Mouse (Mus musculus) heart, embryonic 15.5 days (tissue): ENCODE results near the gene Tlr6. TPM values are rescaled to one million over a fixed set of nuclear protein-coding genes. Genes with fewer than 3 reads are reported as not detected.

Experiments used
- ATAC-seq: fragments of 200-750 bp; cut with Nextera tagmentation; replicated peaks from 2 replicates; pipeline ENCODE4 v1.8.0; 2017; ENCODE audit warnings: low read depth, moderate TSS enrichment; ENCODE audit not compliant: insufficient number of reproducible peaks, insufficient read depth, low FRiP score
- H3K27ac ChIP-seq: fragments of 300-500 bp; sonication (generic); 2 replicates; pipeline ENCODE4 v1.5.1; 2015; ENCODE audit warnings: mild to moderate bottlenecking, inconsistent platforms
- H3K27me3 ChIP-seq: fragments of 300-500 bp; sonication (generic); 2 replicates; pipeline ENCODE4 v1.6.1; 2015; ENCODE audit warnings: inconsistent platforms
- H3K36me3 ChIP-seq: fragments of 300-500 bp; sonication (generic); 2 replicates; pipeline ENCODE4 v1.6.1; 2015; ENCODE audit warnings: mild to moderate bottlenecking, inconsistent platforms
- H3K4me1 ChIP-seq: fragments of 300-500 bp; sonication (generic); replicated peaks from 2 replicates; pipeline ENCODE4 v1.6.1; 2015; ENCODE audit warnings: inconsistent platforms
- H3K4me2 ChIP-seq: fragments of 300-500 bp; sonication (generic); 2 replicates; pipeline ENCODE4 v1.6.1; 2015; ENCODE audit warnings: inconsistent platforms, mild to moderate bottlenecking, moderate library complexity
- H3K4me3 ChIP-seq: fragments of 300-500 bp; sonication (generic); 2 replicates; pipeline ENCODE4 v1.5.1; 2015; ENCODE audit warnings: mild to moderate bottlenecking, inconsistent platforms
- H3K9ac ChIP-seq: fragments of 300-500 bp; sonication (generic); 2 replicates; pipeline ENCODE4 v1.6.1; 2015; ENCODE audit warnings: mild to moderate bottlenecking, inconsistent platforms
- H3K9me3 ChIP-seq: fragments of 300-500 bp; sonication (generic); replicated peaks from 2 replicates; pipeline ENCODE4 v1.6.1; 2016; ENCODE audit warnings: inconsistent platforms
- WGBS: fragments of 180-500 bp; shearing (Covaris S2); methylation state at CpG from one replicate; pipeline ENCODE4 v1.1.7; 2015; ENCODE audit warnings: mixed read lengths; 5-methylcytosine and 5-hydroxymethylcytosine counted together
- polyA plus RNA-seq: library from polyadenylated mRNA; unstranded; fragments of >200 nt; fragmentation: Nextera tagmentation; extraction: Ambion mirVana; gene quantifications from 2 replicates; pipeline ENCODE4 v1.2.1, GENCODE M21; 2015

Tlr6 gene
- polyA plus RNA-seq = 0.68 and 0.84 TPM in 2 replicates

DNA sequence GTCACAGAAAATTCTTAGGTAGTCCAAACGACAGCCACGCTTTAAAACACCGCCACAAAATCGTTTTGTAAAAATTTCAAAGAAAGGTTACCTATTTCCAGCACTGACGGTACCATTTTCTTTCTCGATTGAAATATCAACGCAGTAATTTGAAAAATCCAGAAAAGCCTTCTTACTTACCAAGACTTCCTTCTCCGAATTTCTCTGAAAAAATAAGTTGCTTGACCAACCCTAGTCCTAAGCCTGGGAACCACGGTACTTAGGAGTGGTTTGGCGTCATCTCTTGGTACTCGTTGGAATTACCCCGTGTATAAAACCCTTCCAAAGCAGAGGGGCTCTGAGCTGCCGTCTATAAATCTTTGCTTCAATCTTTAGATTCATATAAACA, at the start of gene Tlr6:
Gene Tlr6 (minus strand): TSS at position 255 of the 388 bp plus-strand sequence.
- no peaks in the 10 kb centered on the region for H3K4me1 ChIP-seq
- no peak within 1 kb of the TSS for H3K4me3 ChIP-seq
- no peak within 1 kb of the TSS for H3K4me2 ChIP-seq
- WGBS = 70% methylated on average over 13 of the region's 13 CpGs
- no peaks in the 10 kb centered on the region for H3K36me3 ChIP-seq
- no peaks in the 10 kb centered on the region for H3K27me3 ChIP-seq
- no peak for ATAC-seq
- no peak within 1 kb of the TSS for H3K9ac ChIP-seq
- H3K27ac ChIP-seq = no peak within 1 kb of the TSS
- no peaks in the 10 kb centered on the region for H3K9me3 ChIP-seq

DNA sequence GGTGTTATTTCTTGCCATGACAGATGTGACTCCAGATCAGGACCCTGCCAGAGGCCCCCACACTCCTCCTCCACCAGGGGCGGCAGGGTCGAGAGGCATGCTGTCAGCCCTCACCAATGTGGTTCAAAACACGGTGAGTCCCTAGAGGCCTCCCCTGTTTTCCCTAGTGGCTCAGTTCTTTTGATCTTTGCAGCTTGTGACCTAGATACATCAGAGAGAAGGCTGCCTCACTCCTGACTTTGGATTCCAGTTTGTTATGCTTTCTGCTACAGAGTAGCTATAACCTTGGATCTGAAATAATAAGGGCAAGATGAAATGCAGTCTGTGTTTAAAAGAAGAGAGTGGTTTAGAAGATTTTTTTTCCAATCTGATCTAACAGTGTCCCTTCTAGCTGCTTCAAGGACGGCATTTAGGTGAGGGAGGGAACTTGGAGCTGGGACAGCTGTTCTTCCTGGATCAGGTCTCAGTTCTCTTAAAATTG, 46.2 kb upstream of the Tlr6 start:
- no peak overlapping the region for H3K4me2 ChIP-seq
- H3K36me3 ChIP-seq = peaks cover 41% of the 10 kb centered on the region
- no peaks in the 10 kb centered on the region for H3K27me3 ChIP-seq
- H3K4me1 ChIP-seq = no peaks in the 10 kb centered on the region
- WGBS = 29% methylated on average over 4 of the region's 4 CpGs
- no peak for ATAC-seq
- no peak overlapping the region for H3K27ac ChIP-seq
- no peak overlapping the region for H3K4me3 ChIP-seq
- no peaks in the 10 kb centered on the region for H3K9me3 ChIP-seq
- no peak overlapping the region for H3K9ac ChIP-seq

DNA sequence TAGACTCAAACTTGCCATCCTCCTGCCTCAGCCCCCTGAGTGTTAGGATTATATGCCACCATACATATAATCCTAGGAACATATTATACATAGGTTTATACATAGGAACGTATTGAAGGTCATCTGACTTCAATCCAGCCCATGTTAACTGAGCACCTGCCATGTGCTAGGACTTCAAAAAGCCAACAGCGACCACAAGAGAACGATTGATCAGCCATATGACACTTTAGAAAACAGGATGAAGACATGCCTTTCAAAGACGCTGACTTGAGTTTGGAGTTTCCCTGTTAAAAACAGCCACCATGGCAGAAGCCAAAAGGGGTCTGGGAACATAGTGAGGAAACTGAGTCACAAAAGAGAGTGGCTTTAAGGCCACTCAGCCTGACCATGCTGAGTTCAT, 45.4 kb upstream of the Tlr6 start:
- 84% methylated on average over 4 of the region's 4 CpGs for WGBS
- Histone ChIP-seq H3K27ac (no peak overlapping the region), H3K4me3 (no peak overlapping the region), H3K9me3 (no peaks in the 10 kb centered on the region), H3K4me1 (no peaks in the 10 kb centered on the region), H3K27me3 (no peaks in the 10 kb centered on the region), H3K9ac (no peak overlapping the region), H3K4me2 (no peak overlapping the region), H3K36me3 (peaks cover 33% of the 10 kb centered on the region)
- no peak for ATAC-seq

DNA sequence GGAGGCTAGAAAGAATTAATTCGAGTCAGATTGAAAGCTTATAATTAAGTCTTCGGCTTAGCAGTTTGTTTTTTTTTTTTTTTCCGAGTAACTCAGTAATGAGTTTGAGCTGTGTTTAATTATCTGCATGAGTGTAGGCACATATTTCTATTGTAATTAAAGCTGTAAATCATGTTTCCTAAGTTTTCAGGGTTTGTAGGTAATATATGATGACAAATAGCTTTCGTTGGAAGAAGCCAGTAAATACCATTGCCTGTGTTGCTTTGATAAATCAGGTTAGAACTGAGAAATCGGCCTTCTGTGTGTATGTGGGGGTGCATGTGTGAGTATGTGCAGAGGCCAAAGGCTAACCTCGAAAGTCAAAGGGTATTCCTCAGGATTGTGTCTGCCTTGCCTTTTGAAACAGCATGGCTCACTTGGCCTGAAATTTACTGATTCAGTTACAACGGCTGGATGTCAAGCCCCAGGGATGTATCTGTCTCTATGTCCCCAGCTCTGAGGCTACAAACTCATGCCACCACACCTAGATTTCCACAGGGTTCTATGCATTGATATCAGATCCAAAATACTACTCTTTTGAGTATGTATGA, 44.1 kb upstream of the Tlr6 start:
- H3K4me1 ChIP-seq = no peaks in the 10 kb centered on the region
- H3K36me3 ChIP-seq = peaks cover 22% of the 10 kb centered on the region
- no peak overlapping the region for H3K4me3 ChIP-seq
- ATAC-seq = no peak
- no peak overlapping the region for H3K27ac ChIP-seq
- no peaks in the 10 kb centered on the region for H3K27me3 ChIP-seq
- 68% methylated on average over 7 of the region's 7 CpGs for WGBS
- no peak overlapping the region for H3K9ac ChIP-seq
- no peak overlapping the region for H3K4me2 ChIP-seq
- H3K9me3 ChIP-seq = no peaks in the 10 kb centered on the region

DNA sequence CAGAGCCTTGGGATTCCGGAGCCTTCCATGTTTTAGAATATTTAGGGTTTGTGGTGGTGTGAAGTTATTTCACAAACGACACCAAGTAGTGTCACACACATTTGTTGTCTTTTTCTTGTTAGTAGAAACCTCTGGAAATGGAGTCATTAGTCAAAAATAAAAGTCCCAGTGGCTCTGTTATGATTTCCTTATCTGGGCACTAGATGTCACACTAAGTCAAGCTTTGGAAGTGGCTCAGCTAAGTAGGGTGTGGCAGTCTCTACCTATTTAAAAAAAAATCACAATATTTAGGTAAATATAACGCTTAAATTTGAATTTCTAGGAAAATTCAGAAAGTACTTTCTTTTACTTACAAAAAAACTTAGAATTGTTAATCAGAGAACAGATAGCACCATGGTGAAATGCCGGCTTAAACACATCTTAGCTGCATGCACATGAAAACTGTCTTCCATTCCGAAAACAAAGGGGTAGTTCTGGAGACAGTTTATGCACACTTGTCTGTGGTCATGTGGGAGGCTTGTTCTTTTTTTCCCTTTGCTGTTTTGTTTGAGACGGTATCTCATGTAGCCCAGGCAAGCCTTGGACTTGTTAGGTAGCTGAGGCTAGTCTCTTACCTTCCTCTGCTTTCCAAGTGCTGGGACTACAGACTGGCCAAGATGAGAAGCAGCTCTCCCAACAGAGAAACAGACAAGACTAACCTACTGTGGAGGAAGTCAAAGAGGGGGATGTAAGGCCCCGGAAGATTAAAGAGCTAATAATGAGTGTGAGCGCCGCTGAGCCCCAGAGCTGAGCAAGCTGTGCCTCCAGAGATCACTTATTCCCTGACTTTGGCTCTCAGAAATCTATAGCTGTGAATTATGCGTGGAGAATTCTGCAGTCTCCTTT, 43.3 kb upstream of the Tlr6 start:
- Histone ChIP-seq H3K4me1 (no peaks in the 10 kb centered on the region), H3K9ac (0 out of 2 replicates have a peak overlapping the region, but pooled peaks have one; percentile 11), H3K4me2 (no peak overlapping the region), H3K4me3 (no peak overlapping the region), H3K9me3 (no peaks in the 10 kb centered on the region), H3K27ac (no peak overlapping the region), H3K27me3 (no peaks in the 10 kb centered on the region), H3K36me3 (peaks cover 21% of the 10 kb centered on the region)
- no peak for ATAC-seq
- WGBS = 62% methylated on average over 10 of the region's 10 CpGs

DNA sequence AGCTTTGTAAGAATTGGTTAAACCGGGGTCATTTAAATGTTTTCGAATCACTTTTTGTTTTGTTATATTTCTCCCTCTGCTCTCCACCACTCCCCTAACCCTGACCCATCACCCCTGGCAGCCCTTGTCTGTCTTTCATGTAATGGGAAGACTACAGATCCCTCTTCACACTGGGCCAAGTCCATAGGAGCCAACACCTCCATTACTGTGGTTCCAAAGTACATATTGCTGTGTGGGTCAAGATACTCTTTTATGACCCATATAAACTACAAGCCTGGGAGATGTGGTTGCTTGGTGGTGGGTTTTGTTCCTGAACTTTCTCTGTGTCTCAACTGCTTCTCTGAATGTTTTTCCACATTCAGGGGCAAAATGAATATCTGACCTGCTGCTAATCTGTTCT, 35.5 kb upstream of the Tlr6 start:
- H3K9me3 ChIP-seq = no peaks in the 10 kb centered on the region
- WGBS = 95% methylated on average over 2 of the region's 2 CpGs
- no peak for ATAC-seq
- no peak overlapping the region for H3K27ac ChIP-seq
- H3K36me3 ChIP-seq = peaks cover 17% of the 10 kb centered on the region
- H3K9ac ChIP-seq = no peak overlapping the region
- H3K4me1 ChIP-seq = 0 out of 2 replicates have a peak, but pooled peaks cover 2% of the 10 kb centered on the region
- no peak overlapping the region for H3K4me2 ChIP-seq
- no peak overlapping the region for H3K4me3 ChIP-seq
- H3K27me3 ChIP-seq = no peaks in the 10 kb centered on the region

DNA sequence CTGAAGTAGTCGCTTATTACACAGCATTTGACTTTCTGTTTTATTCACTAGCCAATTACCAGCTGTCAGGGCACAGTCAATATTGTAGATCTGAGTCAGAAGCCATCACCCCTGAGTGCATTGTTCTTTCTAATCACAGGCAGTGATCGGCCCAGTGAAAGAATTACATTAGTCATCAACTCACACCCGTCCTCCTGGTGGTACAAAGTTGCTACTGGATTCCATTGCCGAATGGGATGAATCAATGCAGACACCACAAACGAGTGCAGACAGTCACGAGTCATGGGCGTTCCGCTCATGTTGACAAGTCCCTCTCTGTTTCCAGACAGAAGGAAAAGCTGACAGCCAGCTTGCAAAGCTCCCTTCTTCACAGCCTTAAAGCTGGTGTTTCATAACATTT, 32.6 kb upstream of the Tlr6 start:
- 38% methylated on average over 8 of the region's 8 CpGs for WGBS
- no peak for ATAC-seq
- Histone ChIP-seq H3K27ac (no peak overlapping the region), H3K9ac (no peak overlapping the region), H3K9me3 (no peaks in the 10 kb centered on the region), H3K27me3 (no peaks in the 10 kb centered on the region), H3K4me2 (no peak overlapping the region), H3K36me3 (peaks cover 12% of the 10 kb centered on the region; the same call in 1 of the 2 replicates), H3K4me1 (peaks cover 16% of the 10 kb centered on the region), H3K4me3 (no peak overlapping the region)

DNA sequence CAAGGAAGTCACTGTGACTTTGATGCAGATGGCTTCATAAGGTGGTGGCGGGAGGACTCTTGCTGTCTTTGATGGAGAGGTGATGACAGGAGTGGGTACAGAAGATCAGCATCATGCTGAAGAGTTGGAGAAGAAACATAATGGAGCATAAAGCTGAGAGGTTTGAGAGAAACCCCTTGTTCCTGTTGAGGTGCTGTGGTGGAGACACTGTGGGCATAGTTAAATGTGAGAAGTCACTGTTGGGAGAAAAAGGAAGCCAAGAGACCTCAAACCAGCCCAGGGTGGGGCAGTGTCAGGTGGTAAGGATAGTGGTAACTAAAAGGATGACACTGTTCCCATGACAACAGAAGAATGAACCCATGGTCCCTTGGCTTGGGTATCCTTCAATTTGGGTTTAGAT, 30.0 kb upstream of the Tlr6 start:
- 91% methylated on average over 1 of the region's 1 CpGs for WGBS
- no peak overlapping the region for H3K4me3 ChIP-seq
- peaks cover 10% of the 10 kb centered on the region; the same call in 1 of the 2 replicates for H3K36me3 ChIP-seq
- no peaks in the 10 kb centered on the region for H3K9me3 ChIP-seq
- H3K27me3 ChIP-seq = no peaks in the 10 kb centered on the region
- no peak for ATAC-seq
- H3K4me2 ChIP-seq = no peak overlapping the region
- H3K4me1 ChIP-seq = peaks cover 24% of the 10 kb centered on the region
- H3K9ac ChIP-seq = no peak overlapping the region
- no peak overlapping the region for H3K27ac ChIP-seq

DNA sequence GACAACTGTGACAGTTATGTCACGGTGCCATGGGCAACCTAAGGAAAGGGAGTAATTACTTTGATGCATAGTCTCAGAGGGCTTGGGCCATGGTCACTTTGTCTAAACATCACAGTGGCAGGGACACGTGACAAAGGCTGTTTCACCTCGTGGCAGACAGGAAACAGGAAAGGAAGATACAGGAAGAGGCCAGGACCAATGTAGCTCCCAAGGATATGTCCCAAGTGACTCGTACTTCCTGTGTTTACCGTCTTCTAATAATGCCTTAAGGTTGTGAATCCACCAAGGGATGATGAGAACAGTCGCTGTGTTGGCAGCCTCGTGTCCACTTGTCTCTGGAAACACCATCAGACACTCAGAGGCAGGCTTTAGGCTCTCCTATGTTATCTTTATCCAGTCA, 26.1 kb upstream of the Tlr6 start:
- H3K4me1 ChIP-seq = peaks cover 22% of the 10 kb centered on the region
- no peak for ATAC-seq
- WGBS = 54% methylated on average over 7 of the region's 7 CpGs
- H3K4me2 ChIP-seq = no peak overlapping the region
- peak overlapping the region; percentile 25; the same call in 1 of the 2 replicates for H3K27ac ChIP-seq
- H3K36me3 ChIP-seq = peaks cover 34% of the 10 kb centered on the region
- H3K27me3 ChIP-seq = no peaks in the 10 kb centered on the region
- H3K9ac ChIP-seq = no peak overlapping the region
- no peaks in the 10 kb centered on the region for H3K9me3 ChIP-seq
- no peak overlapping the region for H3K4me3 ChIP-seq

DNA sequence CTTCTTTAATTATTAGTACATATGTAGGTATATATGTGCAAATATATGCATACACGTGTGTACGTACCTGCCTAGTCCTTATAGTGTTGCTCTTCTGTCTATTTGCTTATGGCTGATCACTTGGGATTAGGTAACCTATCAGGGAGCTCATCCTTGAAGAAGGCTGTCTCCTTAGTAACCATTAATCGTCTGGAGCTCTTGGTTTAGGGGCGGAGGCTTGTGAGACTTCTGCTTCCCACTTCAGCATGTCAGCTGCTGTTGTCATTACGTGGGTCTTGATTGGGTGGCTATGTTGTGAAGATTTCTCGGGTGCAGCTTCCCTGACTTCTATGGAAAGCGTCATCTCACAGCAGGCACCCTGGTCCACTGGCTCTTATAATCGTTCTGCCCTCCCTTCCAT, 17.2 kb upstream of the Tlr6 start:
- H3K4me3 ChIP-seq = no peak overlapping the region
- no peak overlapping the region for H3K9ac ChIP-seq
- no peaks in the 10 kb centered on the region for H3K27me3 ChIP-seq
- H3K27ac ChIP-seq = no peak overlapping the region
- 60% methylated on average over 8 of the region's 8 CpGs for WGBS
- H3K4me2 ChIP-seq = no peak overlapping the region
- no peaks in the 10 kb centered on the region for H3K4me1 ChIP-seq
- no peaks in the 10 kb centered on the region for H3K9me3 ChIP-seq
- H3K36me3 ChIP-seq = peaks cover 14% of the 10 kb centered on the region; the same call in 1 of the 2 replicates
- ATAC-seq = no peak

DNA sequence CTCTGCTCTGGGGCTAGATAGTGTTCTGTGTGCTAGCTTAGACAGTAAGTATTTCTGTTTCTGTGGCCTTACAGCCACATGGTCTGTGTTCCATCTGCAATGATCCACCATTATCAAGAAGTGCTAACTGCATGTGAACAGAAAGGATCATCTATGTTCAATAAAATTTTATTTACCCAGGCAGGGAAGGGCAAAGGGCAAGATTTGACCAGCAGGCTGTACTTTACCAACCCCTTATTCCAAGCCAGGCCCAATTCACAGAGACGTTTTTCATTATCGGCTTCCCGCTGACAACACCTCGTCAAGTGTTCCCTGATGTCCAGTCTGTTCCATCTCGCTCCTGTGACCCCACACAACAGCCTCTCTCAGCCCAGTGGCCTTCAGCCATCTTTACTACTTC, 15.2 kb upstream of the Tlr6 start:
- H3K27ac ChIP-seq = no peak overlapping the region
- H3K4me2 ChIP-seq = no peak overlapping the region
- no peaks in the 10 kb centered on the region for H3K9me3 ChIP-seq
- H3K4me1 ChIP-seq = peaks cover 5% of the 10 kb centered on the region
- no peaks in the 10 kb centered on the region for H3K27me3 ChIP-seq
- 54% methylated on average over 5 of the region's 5 CpGs for WGBS
- H3K9ac ChIP-seq = no peak overlapping the region
- ATAC-seq = no peak
- 0 out of 2 replicates have a peak, but pooled peaks cover 4% of the 10 kb centered on the region for H3K36me3 ChIP-seq
- H3K4me3 ChIP-seq = no peak overlapping the region
